Mouse (Mus musculus) lung, embryonic 16.5 days (tissue): ENCODE data around the gene Hspd1. TPM values are rescaled to one million over a fixed set of nuclear protein-coding genes. Genes with fewer than 3 reads are reported as not detected.
A peak's percentile ranks its signal among the peaks of the same experiment; 100 is the strongest.

Source experiments
- ATAC-seq: fragments of 200-750 bp; cut with Nextera tagmentation; 2 replicates; pipeline ENCODE4 v1.8.0; 2017; ENCODE audit warnings: low read depth, mild to moderate bottlenecking, moderate library complexity
- H3K27ac ChIP-seq: fragments of 300-500 bp; sonication (generic); 2 replicates; pipeline ENCODE4 v1.5.1; 2014; ENCODE audit warnings: mild to moderate bottlenecking, control low read depth, low read length
- H3K27me3 ChIP-seq: fragments of 300-500 bp; sonication (generic); 2 replicates; pipeline ENCODE4 v1.6.1; 2014; ENCODE audit warnings: low read depth, low read length, mixed read lengths; ENCODE audit not compliant: control insufficient read depth, insufficient read depth
- H3K36me3 ChIP-seq: fragments of 300-500 bp; sonication (generic); 2 replicates; pipeline ENCODE4 v1.6.1; 2014; ENCODE audit warnings: low read length; ENCODE audit not compliant: control insufficient read depth, insufficient read depth
- H3K4me1 ChIP-seq: fragments of 300-500 bp; sonication (generic); replicated peaks from 2 replicates; pipeline ENCODE4 v1.6.1; 2014; ENCODE audit warnings: low read length, mixed read lengths; ENCODE audit not compliant: control insufficient read depth, insufficient read depth
- H3K4me2 ChIP-seq: fragments of 300-500 bp; sonication (generic); 2 replicates; pipeline ENCODE4 v1.6.1; 2014; ENCODE audit warnings: low read depth, low read length, control low read depth
- H3K4me3 ChIP-seq: fragments of 300-500 bp; sonication (generic); 2 replicates; pipeline ENCODE4 v1.5.1; 2014; ENCODE audit warnings: mild to moderate bottlenecking, low read length, control low read depth
- H3K9ac ChIP-seq: fragments of 300-500 bp; sonication (generic); 2 replicates; pipeline ENCODE4 v1.6.1; 2014; ENCODE audit warnings: low read length, control low read depth
- H3K9me3 ChIP-seq: fragments of 300-500 bp; sonication (generic); 2 replicates; pipeline ENCODE4 v1.6.1; 2016; ENCODE audit warnings: low read length; ENCODE audit not compliant: control insufficient read depth
- WGBS: fragments of 180-500 bp; shearing (Covaris S2); extraction: QIAGEN DNeasy Blood & Tissue Kit; methylation state at CpG from one replicate; pipeline ENCODE4 v1.1.7; 2014; 5-methylcytosine and 5-hydroxymethylcytosine counted together
- polyA plus RNA-seq: library from polyadenylated mRNA; unstranded; fragments of >200 nt; fragmentation: Nextera tagmentation; extraction: Ambion mirVana; gene quantifications from 2 replicates; pipeline ENCODE4 v1.2.1, GENCODE M21; 2015

Gene Hspd1
- polyA plus RNA-seq, 1 experiment from 2014 or later, result 283 TPM

DNA sequence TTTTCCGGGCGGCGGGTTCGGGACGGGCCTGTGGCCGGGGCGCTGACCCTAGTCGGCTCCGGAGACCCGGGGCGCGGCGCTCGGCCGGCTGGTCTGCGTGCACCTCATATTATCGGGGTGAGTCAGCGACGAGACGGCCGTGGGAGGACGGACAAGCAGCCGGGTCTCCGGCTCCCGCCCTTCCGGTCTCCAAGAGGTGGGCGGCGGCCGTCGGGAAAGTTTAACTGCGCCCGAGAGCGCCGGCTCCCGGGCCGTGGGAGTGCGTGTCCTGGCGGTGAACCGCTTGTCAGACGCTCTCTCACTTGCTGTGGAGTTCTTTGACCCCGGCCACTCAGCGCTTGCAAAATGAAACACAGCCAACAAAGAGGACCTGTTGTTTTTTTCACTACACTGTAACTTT is 35.0 kb downstream of the Hspd1 start:
- Histone ChIP-seq H3K36me3 (peaks cover 3% of the 10 kb centered on the region; the same call in 1 of the 2 replicates), H3K9ac (peak overlapping the region; percentile 69), H3K4me3 (peak overlapping the region; percentile 64), H3K4me2 (peak overlapping the region; percentile 59), H3K9me3 (no peaks in the 10 kb centered on the region), H3K27ac (peak overlapping the region; percentile 79), H3K4me1 (peaks cover 11% of the 10 kb centered on the region), H3K27me3 (no peaks in the 10 kb centered on the region; the same call in 1 of the 2 replicates)
- WGBS, result under 1% methylated on average over 42 of the region's 42 CpGs
- ATAC-seq, result peak; percentile 64

GRCm38 (mm10) chr1:55052355-55052953 is 35.6 kb downstream of the Hspd1 start, which contains the start of gene Coq10b:
Gene Coq10b (plus strand): TSS chr1:55052770.
- Histone ChIP-seq H3K4me1 (peaks cover 11% of the 10 kb centered on the region), H3K36me3 (peaks cover 3% of the 10 kb centered on the region; the same call in 1 of the 2 replicates), H3K9ac (peak within 1 kb of the TSS; percentile 75), H3K9me3 (no peaks in the 10 kb centered on the region), H3K27me3 (no peaks in the 10 kb centered on the region; the same call in 1 of the 2 replicates), H3K4me2 (peak within 1 kb of the TSS; percentile 92), H3K27ac (peak within 1 kb of the TSS; percentile 81), H3K4me3 (peak within 1 kb of the TSS; percentile 64)
- ATAC-seq, result peak; percentile 100
- 1% methylated on average over 46 of the region's 46 CpGs for WGBS

DNA sequence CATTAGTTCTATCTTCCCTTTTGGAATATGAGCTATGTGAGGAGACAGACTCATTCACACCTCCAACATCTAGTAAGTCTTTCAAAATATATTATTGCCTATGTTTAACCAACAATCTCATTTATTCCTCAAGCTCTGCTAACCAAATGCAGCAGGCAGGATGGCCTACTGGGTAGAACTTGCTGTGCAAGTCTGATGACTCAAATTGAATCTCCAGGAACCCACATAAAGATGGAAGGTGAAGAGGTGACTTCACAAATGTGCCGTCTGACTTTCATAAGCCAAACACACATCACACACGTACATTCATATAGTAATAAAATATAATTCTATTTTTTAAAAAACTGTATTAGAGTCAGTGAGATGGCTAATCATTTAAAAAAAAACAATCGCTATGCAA is 36.4 kb downstream of the Hspd1 start:
- WGBS, result 63% methylated on average over 3 of the region's 3 CpGs
- no peaks in the 10 kb centered on the region; the same call in 1 of the 2 replicates for H3K27me3 ChIP-seq
- H3K27ac ChIP-seq, result no peak overlapping the region; the same call in 1 of the 2 replicates
- peak overlapping the region; percentile 64 for H3K4me3 ChIP-seq
- H3K36me3 ChIP-seq, result peaks cover under 1% of the 10 kb centered on the region; the same call in 1 of the 2 replicates
- H3K4me2 ChIP-seq, result peak overlapping the region; percentile 92; the same call in 1 of the 2 replicates
- ATAC-seq, result no peak
- peaks cover 11% of the 10 kb centered on the region for H3K4me1 ChIP-seq
- H3K9me3 ChIP-seq, result no peaks in the 10 kb centered on the region
- H3K9ac ChIP-seq, result peak overlapping the region; percentile 75

DNA sequence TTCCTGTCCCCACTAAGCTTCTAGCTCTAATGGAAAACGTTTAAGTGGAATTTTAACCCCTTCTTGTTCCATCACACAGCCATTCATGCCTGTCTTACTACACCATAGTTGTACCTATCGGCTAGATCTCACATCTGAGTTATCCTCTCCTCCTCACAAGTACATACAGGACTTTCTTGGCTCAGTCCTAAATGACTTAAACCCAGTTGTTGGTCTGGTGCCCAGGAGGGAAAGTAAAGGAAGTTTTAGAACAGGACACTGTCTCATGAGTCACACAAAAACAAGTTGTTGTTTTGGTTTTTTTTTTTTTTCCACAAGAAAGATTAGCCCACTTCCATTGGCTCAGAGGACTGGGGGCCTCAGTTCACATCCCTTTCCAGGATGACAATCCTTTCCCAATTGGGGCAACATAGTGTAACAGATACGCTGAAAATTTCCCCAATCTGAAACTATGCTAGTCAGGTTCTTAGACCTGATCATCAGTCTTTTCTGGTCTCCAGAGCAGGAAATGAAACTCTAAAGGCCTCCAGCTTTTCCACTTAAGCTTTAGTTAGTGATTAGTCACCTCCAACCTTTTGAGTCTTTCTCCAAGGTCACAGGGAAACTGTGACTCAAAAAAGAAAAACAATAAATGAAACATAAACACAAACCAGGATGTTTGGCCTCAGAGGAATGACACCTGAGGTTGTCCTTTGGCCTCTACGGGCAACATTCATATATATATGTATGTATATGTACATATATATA is 39.0 kb downstream of the Hspd1 start:
- H3K4me1 ChIP-seq, result peaks cover 11% of the 10 kb centered on the region
- no peaks in the 10 kb centered on the region for H3K9me3 ChIP-seq
- no peaks in the 10 kb centered on the region; the same call in 1 of the 2 replicates for H3K27me3 ChIP-seq
- H3K4me2 ChIP-seq, result no peak overlapping the region
- no peak overlapping the region for H3K27ac ChIP-seq
- no peak overlapping the region for H3K4me3 ChIP-seq
- 65% methylated on average over 4 of the region's 4 CpGs for WGBS
- ATAC-seq, result no peak
- no peak overlapping the region for H3K9ac ChIP-seq
- H3K36me3 ChIP-seq, result no peaks in the 10 kb centered on the region

DNA sequence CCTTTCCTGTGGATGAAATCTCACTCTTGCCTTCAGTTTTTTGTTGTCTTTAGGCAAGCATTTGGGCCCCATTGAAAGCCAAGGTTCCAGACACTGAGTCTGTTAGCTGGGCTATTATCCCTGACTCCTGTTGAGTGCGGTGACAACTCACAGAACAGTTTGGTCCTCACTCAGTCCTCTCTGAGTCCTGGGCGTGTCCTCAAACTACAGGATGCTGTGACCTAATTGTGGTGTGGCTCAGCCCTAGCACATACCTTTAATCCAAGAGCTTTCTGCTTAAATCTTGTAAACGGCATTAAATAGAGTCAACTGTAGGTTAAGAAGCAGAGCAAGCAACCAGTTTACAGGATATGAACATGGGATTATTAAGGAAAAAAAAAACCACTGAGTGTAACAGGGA is 44.9 kb downstream of the Hspd1 start:
- no peak overlapping the region for H3K9ac ChIP-seq
- H3K27me3 ChIP-seq, result no peaks in the 10 kb centered on the region
- no peaks in the 10 kb centered on the region for H3K4me1 ChIP-seq
- no peak overlapping the region for H3K27ac ChIP-seq
- no peak overlapping the region for H3K4me2 ChIP-seq
- whole genome bisulfite sequencing, result 77% methylated on average over 3 of the region's 3 CpGs
- no peaks in the 10 kb centered on the region for H3K9me3 ChIP-seq
- no peak for ATAC-seq
- H3K4me3 ChIP-seq, result no peak overlapping the region
- H3K36me3 ChIP-seq, result no peaks in the 10 kb centered on the region

DNA sequence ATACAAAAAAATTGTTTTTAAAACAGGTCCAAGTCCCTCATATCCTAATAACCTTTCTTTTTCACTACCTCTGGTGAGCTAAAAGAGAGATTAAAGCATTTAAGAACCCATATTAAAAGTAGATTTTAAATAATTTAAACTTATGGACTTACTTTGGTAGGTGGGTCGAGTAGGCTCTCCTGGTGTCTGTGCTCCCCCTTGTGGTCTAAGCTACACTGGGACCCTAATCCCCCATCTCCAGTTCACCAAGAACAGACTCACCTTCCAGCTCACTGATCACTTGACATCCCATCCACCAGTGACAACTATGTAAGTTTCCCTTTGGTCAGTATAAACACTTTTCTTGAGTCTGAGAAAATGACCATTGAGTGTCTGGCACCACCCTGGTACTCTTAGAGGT is 45.8 kb downstream of the Hspd1 start:
- no peak for ATAC-seq
- WGBS, result 53% methylated on average over 1 of the region's 1 CpGs

GRCm38 (mm10) chr1:55041691-55042090 is 46.4 kb downstream of the Hspd1 start:
- H3K27ac ChIP-seq, result no peak overlapping the region
- WGBS, result 80% methylated on average over 4 of the region's 4 CpGs
- H3K4me3 ChIP-seq, result no peak overlapping the region
- no peaks in the 10 kb centered on the region for H3K4me1 ChIP-seq
- H3K36me3 ChIP-seq, result no peaks in the 10 kb centered on the region
- no peaks in the 10 kb centered on the region for H3K9me3 ChIP-seq
- ATAC-seq, result no peak
- no peak overlapping the region for H3K9ac ChIP-seq
- no peak overlapping the region for H3K4me2 ChIP-seq
- no peaks in the 10 kb centered on the region for H3K27me3 ChIP-seq

More for the DNA sequence above, 45.8 kb downstream of the Hspd1 start:
- Histone ChIP-seq H3K4me2 (no peak overlapping the region), H3K36me3 (no peaks in the 10 kb centered on the region), H3K27me3 (no peaks in the 10 kb centered on the region), H3K27ac (no peak overlapping the region), H3K9me3 (no peaks in the 10 kb centered on the region), H3K4me1 (no peaks in the 10 kb centered on the region), H3K9ac (no peak overlapping the region), H3K4me3 (no peak overlapping the region)

GRCm38 (mm10) chr1:55039944-55040343 is 48.1 kb downstream of the Hspd1 start:
- no peak for ATAC-seq
- no peak overlapping the region for H3K27ac ChIP-seq
- no peaks in the 10 kb centered on the region for H3K9me3 ChIP-seq
- H3K27me3 ChIP-seq, result no peaks in the 10 kb centered on the region
- no peaks in the 10 kb centered on the region for H3K4me1 ChIP-seq
- no peak overlapping the region for H3K4me3 ChIP-seq
- H3K36me3 ChIP-seq, result no peaks in the 10 kb centered on the region
- 84% methylated on average over 1 of the region's 1 CpGs for WGBS
- H3K9ac ChIP-seq, result no peak overlapping the region
- no peak overlapping the region for H3K4me2 ChIP-seq

DNA sequence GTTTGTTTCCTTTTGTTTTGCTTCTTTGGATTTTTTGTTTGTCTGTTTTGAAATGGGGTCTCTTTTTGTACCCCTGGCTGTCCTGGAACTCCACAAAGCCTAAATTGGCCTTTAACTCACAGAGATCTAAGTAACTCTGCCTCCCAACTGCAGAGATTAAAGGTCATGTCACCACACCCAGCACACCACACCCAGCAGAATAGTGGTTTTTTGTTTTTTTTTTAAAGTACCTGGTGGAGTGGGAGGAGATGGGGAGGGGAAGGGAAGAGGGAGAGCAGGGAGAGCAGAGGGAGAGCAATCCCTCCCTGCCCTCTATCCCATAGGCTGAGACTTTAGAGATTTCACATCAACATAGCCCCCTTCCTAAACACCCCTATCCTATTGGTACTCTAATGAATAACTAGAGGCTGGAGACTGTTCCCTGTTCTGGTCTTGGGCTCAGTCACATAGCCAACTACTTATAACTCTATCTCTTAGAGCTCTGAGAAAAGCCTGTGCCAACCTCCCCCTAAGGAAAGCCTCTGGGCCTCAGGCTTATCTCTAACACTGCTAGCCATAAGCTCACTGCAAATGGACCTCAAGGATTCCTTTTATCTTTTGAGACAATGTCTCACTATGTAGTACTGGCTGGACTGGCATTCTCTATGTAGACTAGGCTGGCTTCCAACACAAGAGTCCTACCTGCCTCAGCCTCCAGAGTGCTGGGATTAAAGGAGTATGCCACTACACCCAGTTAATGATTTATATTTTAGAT is 56.8 kb downstream of the Hspd1 start:
- Histone ChIP-seq H3K9me3 (no peaks in the 10 kb centered on the region), H3K4me3 (no peak overlapping the region), H3K27me3 (no peaks in the 10 kb centered on the region), H3K4me2 (no peak overlapping the region), H3K36me3 (no peaks in the 10 kb centered on the region), H3K27ac (no peak overlapping the region), H3K4me1 (no peaks in the 10 kb centered on the region), H3K9ac (no peak overlapping the region)
- no peak for ATAC-seq
